Mouse (Mus musculus): ENCODE data around the gene Gnai2. TPM values are rescaled to one million over a fixed set of nuclear protein-coding genes. Genes with fewer than 3 reads are reported as not detected.

Gnai2 gene
- polyA plus RNA-seq, 1 experiment from 2014 or later, result 262 TPM

GRCm38 (mm10) chr9:107596619-107597569 is 38.3 kb downstream of the Gnai2 start:
- Histone ChIP-seq H3K9ac (replicated peaks) (no peak overlapping the region), H3K36me3 (peaks cover 16% of the 10 kb centered on the region), H3K27me3 (replicated peaks) (no peaks in the 10 kb centered on the region), H3K4me1 (peaks cover 5% of the 10 kb centered on the region; the same call in 1 of the 2 replicates), H3K9me3 (replicated peaks) (no peaks in the 10 kb centered on the region), H3K27ac (replicated peaks) (no peak overlapping the region), H3K4me3 (replicated peaks) (no peak overlapping the region), H3K4me2 (no peak overlapping the region)
- WGBS, result 93% methylated on average over 11 of the region's 11 CpGs
- ATAC-seq (ENCODE audit: low FRiP score), result no peak

- Histone ChIP-seq H3K4me1 (0 out of 2 replicates have a peak, but pooled peaks cover 3% of the 10 kb centered on the region), H3K4me3 (replicated peaks) (no peak overlapping the region), H3K4me2 (no peak overlapping the region), H3K36me3 (peaks cover 33% of the 10 kb centered on the region), H3K27me3 (replicated peaks) (no peaks in the 10 kb centered on the region), H3K9ac (replicated peaks) (no peak overlapping the region), H3K9me3 (replicated peaks) (no peaks in the 10 kb centered on the region), H3K27ac (replicated peaks) (no peak overlapping the region)
- WGBS, result 61% methylated on average over 8 of the region's 8 CpGs
- ATAC-seq (ENCODE audit: low FRiP score), result no peak
Observed at GRCm38 (mm10) chr9:107594281-107595062, 40.7 kb downstream of the Gnai2 start.

- Histone ChIP-seq H3K4me2 (no peak overlapping the region), H3K9ac (replicated peaks) (no peak overlapping the region), H3K4me1 (peaks cover 11% of the 10 kb centered on the region), H3K36me3 (peaks cover 33% of the 10 kb centered on the region), H3K4me3 (replicated peaks) (no peak overlapping the region), H3K27me3 (replicated peaks) (no peaks in the 10 kb centered on the region), H3K9me3 (replicated peaks) (no peaks in the 10 kb centered on the region), H3K27ac (replicated peaks) (no peak overlapping the region)
- no peak for ATAC-seq (ENCODE audit: low FRiP score)
- WGBS, result 76% methylated on average over 11 of the region's 11 CpGs
Observed at GRCm38 (mm10) chr9:107593101-107593976, 41.8 kb downstream of the Gnai2 start.

- H3K9me3 ChIP-seq (replicated peaks), result no peaks in the 10 kb centered on the region
- peaks cover 33% of the 10 kb centered on the region for H3K36me3 ChIP-seq
- no peak overlapping the region for H3K27ac ChIP-seq (replicated peaks)
- H3K4me1 ChIP-seq, result peaks cover 18% of the 10 kb centered on the region
- H3K4me2 ChIP-seq, result no peak overlapping the region
- H3K9ac ChIP-seq (replicated peaks), result no peak overlapping the region
- no peak overlapping the region for H3K4me3 ChIP-seq (replicated peaks)
- H3K27me3 ChIP-seq (replicated peaks), result no peaks in the 10 kb centered on the region
- WGBS, result 96% methylated on average over 6 of the region's 6 CpGs
- no peak for ATAC-seq (ENCODE audit: low FRiP score)
Observed at GRCm38 (mm10) chr9:107590773-107591060, 44.5 kb downstream of the Gnai2 start.

GRCm38 (mm10) chr9:107590058-107590772 is 45.0 kb downstream of the Gnai2 start:
- no peak for ATAC-seq (ENCODE audit: low FRiP score)
- peaks cover 18% of the 10 kb centered on the region for H3K4me1 ChIP-seq
- no peaks in the 10 kb centered on the region for H3K9me3 ChIP-seq (replicated peaks)
- no peak overlapping the region for H3K27ac ChIP-seq (replicated peaks)
- H3K36me3 ChIP-seq, result peaks cover 33% of the 10 kb centered on the region
- no peak overlapping the region for H3K9ac ChIP-seq (replicated peaks)
- H3K27me3 ChIP-seq (replicated peaks), result no peaks in the 10 kb centered on the region
- no peak overlapping the region for H3K4me3 ChIP-seq (replicated peaks)
- WGBS, result 93% methylated on average over 25 of the region's 25 CpGs
- no peak overlapping the region for H3K4me2 ChIP-seq

- H3K27me3 ChIP-seq (replicated peaks), result no peaks in the 10 kb centered on the region
- peak overlapping the region; percentile 75 for H3K4me2 ChIP-seq
- WGBS, result 5% methylated on average over 33 of the region's 33 CpGs
- H3K36me3 ChIP-seq, result peaks cover 25% of the 10 kb centered on the region
- peak overlapping the region; percentile 84 for H3K4me3 ChIP-seq (replicated peaks)
- H3K27ac ChIP-seq (replicated peaks), result peak overlapping the region; percentile 72
- peak overlapping the region; percentile 65 for H3K9ac ChIP-seq (replicated peaks)
- peaks cover 17% of the 10 kb centered on the region for H3K4me1 ChIP-seq
- H3K9me3 ChIP-seq (replicated peaks), result no peaks in the 10 kb centered on the region
- peak; percentile 45 for ATAC-seq (ENCODE audit: low FRiP score)
Observed at GRCm38 (mm10) chr9:107587833-107588639, 47.1 kb downstream of the Gnai2 start.

GRCm38 (mm10) chr9:107586974-107587832 is 48.0 kb downstream of the Gnai2 start, which contains the start of gene Ifrd2:
Gene Ifrd2, plus strand, starts transcription at chr9:107587642.
- ATAC-seq (ENCODE audit: low FRiP score), result peak; percentile 97
- Histone ChIP-seq H3K4me3 (replicated peaks) (peak within 1 kb of the TSS; percentile 84), H3K27ac (replicated peaks) (peak within 1 kb of the TSS; percentile 72), H3K27me3 (replicated peaks) (no peaks in the 10 kb centered on the region), H3K9me3 (replicated peaks) (no peaks in the 10 kb centered on the region), H3K4me2 (peak within 1 kb of the TSS; percentile 75), H3K4me1 (peaks cover 20% of the 10 kb centered on the region), H3K9ac (replicated peaks) (peak within 1 kb of the TSS; percentile 65), H3K36me3 (peaks cover 19% of the 10 kb centered on the region)
- 13% methylated on average over 46 of the region's 46 CpGs for WGBS

GRCm38 (mm10) chr9:107586504-107586903 is 48.7 kb downstream of the Gnai2 start:
- H3K27me3 ChIP-seq (replicated peaks), result no peaks in the 10 kb centered on the region
- H3K4me2 ChIP-seq, result no peak overlapping the region
- no peak for ATAC-seq (ENCODE audit: low FRiP score)
- H3K9me3 ChIP-seq (replicated peaks), result no peaks in the 10 kb centered on the region
- H3K36me3 ChIP-seq, result peaks cover 13% of the 10 kb centered on the region
- H3K9ac ChIP-seq (replicated peaks), result no peak overlapping the region
- WGBS, result 91% methylated on average over 5 of the region's 5 CpGs
- no peak overlapping the region for H3K4me3 ChIP-seq (replicated peaks)
- no peak overlapping the region for H3K27ac ChIP-seq (replicated peaks)
- peaks cover 27% of the 10 kb centered on the region for H3K4me1 ChIP-seq

GRCm38 (mm10) chr9:107583174-107583573 is 52.0 kb downstream of the Gnai2 start:
- Histone ChIP-seq H3K9me3 (replicated peaks) (no peaks in the 10 kb centered on the region), H3K4me2 (no peak overlapping the region), H3K4me3 (replicated peaks) (no peak overlapping the region), H3K27ac (replicated peaks) (no peak overlapping the region), H3K9ac (replicated peaks) (no peak overlapping the region), H3K4me1 (peaks cover 42% of the 10 kb centered on the region), H3K27me3 (replicated peaks) (no peaks in the 10 kb centered on the region), H3K36me3 (no peaks in the 10 kb centered on the region)
- WGBS, result 90% methylated on average over 13 of the region's 14 CpGs
- ATAC-seq (ENCODE audit: low FRiP score), result no peak
